Mouse (Mus musculus) CD4-positive, CD25-positive, alpha-beta regulatory T cell, adult 4 months (primary cell): Measurements from ENCODE around the gene Gm11237. TPM values are rescaled to one million over a fixed set of nuclear protein-coding genes. Genes with fewer than 3 reads are reported as not detected.
"Not testable (repeated sequence)": the region's sequence is repeated elsewhere in the genome, so short reads cannot be mapped to it uniquely, and the experiment has no call there.

Experiments
- ATAC-seq: one replicate; pipeline ENCODE4 v1.8.0; 2017
- polyA plus RNA-seq, 2 experiments: library from polyadenylated mRNA; unstranded; fragments of 100-300 nt; shearing (Covaris generic); gene quantifications; one replicate each; pipeline ENCODE4 v1.2.1; 2017

Gene Gm11237
- not detected for polyA plus RNA-seq

- not testable (repeated sequence) for ATAC-seq
Observed at GRCm38 (mm10) chr4:73622684-73623083, at the start of gene Gm11237. Gene Gm11237, plus strand, starts transcription at chr4:73622984.

- no peak for ATAC-seq
Observed at GRCm38 (mm10) chr4:73599248-73599647, 23.5 kb upstream of the Gm11237 start.

GRCm38 (mm10) chr4:73607581-73607980 is 15.2 kb upstream of the Gm11237 start, which contains the start of gene Gm11238:
Gene Gm11238, plus strand, starts transcription at chr4:73607881.
- ATAC-seq: not testable (repeated sequence)

GRCm38 (mm10) chr4:73637821-73638220 is 15.0 kb downstream of the Gm11237 start, which contains the start of gene Gm11236:
Gene Gm11236, plus strand, starts transcription at chr4:73638121.
- not testable (repeated sequence) for ATAC-seq

GRCm38 (mm10) chr4:73661864-73662263 is 39.1 kb downstream of the Gm11237 start:
- not testable (repeated sequence) for ATAC-seq

- not testable (repeated sequence) for ATAC-seq
Observed at GRCm38 (mm10) chr4:73668054-73668453, 45.3 kb downstream of the Gm11237 start, which contains the start of gene Gm11239. Gene Gm11239, plus strand, starts transcription at chr4:73668354.

Other genes starting within 250 kb of the Gm11237 start
- gene Gm11487, start 217.9 kb upstream of the Gm11237 start, polyA plus RNA-seq: not detected
- not detected for gene Gm11238, start 15.1 kb upstream of the Gm11237 start, polyA plus RNA-seq
- gene Gm11236, start 15.1 kb downstream of the Gm11237 start, polyA plus RNA-seq: not detected
- not detected for gene Gm11239, start 45.4 kb downstream of the Gm11237 start, polyA plus RNA-seq
- not detected for gene Gm428, start 60.5 kb downstream of the Gm11237 start, polyA plus RNA-seq
- gene Rasef, start 168.0 kb downstream of the Gm11237 start, polyA plus RNA-seq: not detected